Mouse (Mus musculus): Measurements from ENCODE around the gene Tbc1d16. TPM values are rescaled to one million over a fixed set of nuclear protein-coding genes. Genes with fewer than 3 reads are reported as not detected.

The Tbc1d16 gene
- polyA plus RNA-seq, 1 experiment = 3.9 TPM

DNA sequence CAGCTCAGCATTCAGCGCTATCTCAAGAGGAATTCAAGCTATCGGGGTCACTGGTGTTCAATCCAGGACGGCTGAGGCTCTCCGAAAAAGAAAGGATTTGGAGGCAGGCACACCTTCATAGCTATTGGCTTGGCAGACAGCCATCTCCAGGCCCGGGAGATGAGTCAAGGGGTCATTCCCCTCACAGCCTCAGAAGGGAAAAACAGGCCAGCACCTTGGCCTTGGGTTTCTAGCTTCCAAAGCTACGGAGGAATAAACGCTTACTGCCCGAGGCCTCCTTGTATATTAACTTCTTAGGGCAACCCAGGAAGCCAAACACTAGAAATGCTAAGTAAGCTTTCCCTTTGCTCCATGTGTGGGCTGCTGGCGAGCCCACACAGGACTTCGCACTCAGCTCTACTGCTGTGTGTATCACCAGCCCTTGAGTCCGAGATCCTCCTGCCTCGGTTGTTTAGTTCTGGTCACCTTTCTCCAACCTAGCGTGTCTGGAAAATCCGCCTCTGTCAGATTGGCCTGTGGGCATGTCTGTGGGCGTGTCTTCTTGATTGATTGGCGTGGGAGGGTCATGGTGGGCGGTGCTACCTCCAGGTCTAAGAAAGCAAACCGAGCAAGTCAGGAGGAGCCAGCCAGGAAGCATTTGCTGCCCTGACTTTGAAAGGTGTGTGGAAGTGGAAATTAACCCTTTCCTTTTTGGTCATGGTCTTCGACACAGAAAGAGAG lies 15.0 kb downstream of the Tbc1d16 start:
- 87% methylated on average over 19 of the region's 19 CpGs for WGBS
- no peak overlapping the region for H3K4me3 ChIP-seq (ENCODE audit: extremely low read depth, insufficient read depth, insufficient read length)
- H3K27ac ChIP-seq (ENCODE audit: insufficient read depth, low read length) = no peak overlapping the region
- no peaks in the 10 kb centered on the region for H3K36me3 ChIP-seq (ENCODE audit: control insufficient read depth, insufficient read depth, low read length)
- H3K27me3 ChIP-seq (ENCODE audit: control insufficient read depth, insufficient read depth, low read length) = no peaks in the 10 kb centered on the region
- no peaks in the 10 kb centered on the region for H3K4me1 ChIP-seq (ENCODE audit: control insufficient read depth, insufficient read depth, insufficient read length)
- no peak for DNase-seq (ENCODE audit: low read depth in 1 of 2, low spot score in 2 of 2)
- TF ChIP-seq CTCF (IDR thresholded peaks at IDR 0.05; ENCODE audit: extremely low read depth, insufficient read depth, insufficient read length, insufficient replicate concordance) = no peak
- TF ChIP-seq POLR2A (IDR thresholded peaks at IDR 0.05; ENCODE audit: low read depth, low read length) = no peak

DNA sequence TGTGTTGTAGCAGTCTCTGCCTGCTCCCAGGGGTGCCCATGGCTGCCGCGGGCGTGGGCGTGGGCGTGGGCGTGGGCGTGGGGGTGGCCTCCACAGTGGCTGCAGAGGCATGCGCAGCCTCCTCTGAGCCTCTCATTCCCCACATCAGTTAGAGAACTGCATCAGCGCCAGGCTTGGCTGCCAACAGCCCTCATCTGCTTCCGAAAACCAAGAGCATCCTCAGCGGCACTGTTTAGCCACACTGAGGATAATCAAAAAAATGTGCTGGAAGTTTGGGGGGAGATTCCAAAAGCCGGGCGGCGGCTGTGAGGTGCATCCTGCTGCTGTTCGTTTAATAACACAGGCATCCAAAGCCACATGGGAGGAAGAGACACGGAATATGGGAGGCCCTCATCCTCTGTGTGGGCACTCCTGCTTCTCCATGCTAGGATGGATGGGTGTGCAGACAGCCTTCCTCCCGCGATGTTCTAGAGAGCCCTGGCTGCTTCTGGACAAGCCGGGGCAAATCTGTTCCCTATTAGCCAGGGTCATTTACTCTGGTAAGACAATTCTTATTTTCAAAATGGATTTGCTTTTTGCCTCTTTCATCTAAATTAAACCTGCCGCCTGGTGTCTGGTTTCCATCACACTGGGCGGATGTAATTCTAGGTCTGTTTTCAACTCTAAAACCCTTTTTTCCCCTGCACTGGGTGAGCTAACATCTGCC lies 16.5 kb downstream of the Tbc1d16 start:
- Histone ChIP-seq H3K4me3 (ENCODE audit: extremely low read depth, insufficient read depth, insufficient read length) (no peak overlapping the region), H3K27me3 (ENCODE audit: control insufficient read depth, insufficient read depth, low read length) (no peaks in the 10 kb centered on the region), H3K27ac (ENCODE audit: insufficient read depth, low read length) (no peak overlapping the region), H3K36me3 (ENCODE audit: control insufficient read depth, insufficient read depth, low read length) (no peaks in the 10 kb centered on the region), H3K4me1 (ENCODE audit: control insufficient read depth, insufficient read depth, insufficient read length) (no peaks in the 10 kb centered on the region)
- WGBS = 90% methylated on average over 21 of the region's 21 CpGs
- TF ChIP-seq CTCF (IDR thresholded peaks at IDR 0.05; ENCODE audit: extremely low read depth, insufficient read depth, insufficient read length, insufficient replicate concordance) (no peak), POLR2A (IDR thresholded peaks at IDR 0.05; ENCODE audit: low read depth, low read length) (no peak)
- DNase-seq (ENCODE audit: low read depth in 1 of 2, low spot score in 2 of 2) = no peak

DNA sequence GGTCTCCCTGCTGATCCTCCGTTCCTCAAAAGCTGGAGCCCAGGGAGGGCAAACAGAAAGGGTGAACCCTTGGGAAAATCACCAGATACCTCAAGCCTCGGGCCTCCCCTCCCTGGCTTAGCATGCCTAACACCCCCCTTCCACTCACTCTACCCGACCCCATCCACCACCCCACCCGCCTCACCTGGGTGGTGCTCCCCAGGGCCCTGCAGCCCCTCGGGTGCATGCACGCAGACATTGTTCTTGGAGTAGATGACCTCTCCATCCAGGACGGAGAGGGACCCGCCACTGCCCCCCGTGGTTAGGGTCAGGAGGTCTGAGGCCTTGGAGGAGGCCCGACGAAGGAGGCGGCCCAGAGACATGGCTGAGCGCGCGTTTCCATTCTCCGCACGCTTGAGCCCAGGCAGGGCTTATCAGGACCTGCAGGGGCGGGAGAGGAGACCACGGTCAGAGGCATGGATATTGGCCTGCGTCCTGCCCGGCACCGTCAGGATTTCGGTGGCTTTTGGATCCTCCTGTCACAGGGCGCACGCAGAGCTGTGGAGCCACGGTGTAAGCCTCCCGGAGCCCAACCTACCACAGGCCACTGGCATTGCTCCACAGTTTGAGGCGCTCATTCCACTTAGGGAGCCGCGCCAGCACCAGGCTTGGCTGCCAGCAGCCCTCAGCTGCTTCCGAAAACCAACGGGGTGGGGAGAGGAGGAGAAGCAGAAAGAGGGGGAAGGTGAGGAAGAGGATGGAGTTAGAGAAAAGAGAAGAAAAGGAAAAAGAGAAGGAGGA lies 17.8 kb downstream of the Tbc1d16 start:
- DNase-seq (ENCODE audit: low read depth in 1 of 2, low spot score in 2 of 2) = no peak
- Histone ChIP-seq H3K4me3 (ENCODE audit: extremely low read depth, insufficient read depth, insufficient read length) (no peak overlapping the region), H3K27ac (ENCODE audit: insufficient read depth, low read length) (no peak overlapping the region), H3K4me1 (ENCODE audit: control insufficient read depth, insufficient read depth, insufficient read length) (no peaks in the 10 kb centered on the region), H3K36me3 (ENCODE audit: control insufficient read depth, insufficient read depth, low read length) (no peaks in the 10 kb centered on the region), H3K27me3 (ENCODE audit: control insufficient read depth, insufficient read depth, low read length) (no peaks in the 10 kb centered on the region)
- 86% methylated on average over 32 of the region's 32 CpGs for WGBS
- TF ChIP-seq CTCF (IDR thresholded peaks at IDR 0.05; ENCODE audit: extremely low read depth, insufficient read depth, insufficient read length, insufficient replicate concordance) (no peak), POLR2A (IDR thresholded peaks at IDR 0.05; ENCODE audit: low read depth, low read length) (no peak)

DNA sequence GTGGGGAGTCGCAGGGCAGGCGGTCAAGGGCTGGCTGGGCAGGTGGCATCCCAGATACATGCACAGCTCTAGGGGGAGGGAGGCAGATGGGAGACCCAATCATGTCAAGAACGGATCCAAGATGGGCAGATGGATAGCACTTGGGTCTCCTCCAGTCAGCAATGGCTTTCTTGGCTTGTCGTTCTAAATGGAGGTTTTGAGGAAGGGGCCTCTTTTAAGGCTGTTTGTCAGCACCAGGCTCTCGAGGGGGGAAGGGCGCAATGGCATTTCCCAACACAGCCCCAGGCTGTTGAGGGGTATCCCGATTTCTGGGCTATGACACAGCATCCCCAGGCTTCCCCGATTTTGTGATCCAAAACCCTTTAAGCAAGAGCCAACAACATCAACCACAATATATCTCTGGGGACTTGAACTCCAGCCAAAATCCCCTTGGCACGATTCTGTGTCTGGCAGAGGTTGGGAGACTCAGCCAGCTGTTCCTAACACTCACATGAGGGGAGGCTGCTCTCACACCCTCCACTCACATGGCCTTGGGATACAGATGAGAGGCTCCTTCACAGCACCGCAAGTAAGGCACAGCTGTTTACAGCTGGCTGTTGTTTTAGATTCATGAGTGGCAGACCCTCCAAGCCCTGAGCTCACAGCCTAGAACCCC lies 18.8 kb downstream of the Tbc1d16 start:
- Histone ChIP-seq H3K27me3 (ENCODE audit: control insufficient read depth, insufficient read depth, low read length) (no peaks in the 10 kb centered on the region), H3K36me3 (ENCODE audit: control insufficient read depth, insufficient read depth, low read length) (no peaks in the 10 kb centered on the region), H3K4me1 (ENCODE audit: control insufficient read depth, insufficient read depth, insufficient read length) (no peaks in the 10 kb centered on the region), H3K27ac (ENCODE audit: insufficient read depth, low read length) (no peak overlapping the region), H3K4me3 (ENCODE audit: extremely low read depth, insufficient read depth, insufficient read length) (no peak overlapping the region)
- 82% methylated on average over 10 of the region's 10 CpGs for WGBS
- TF ChIP-seq POLR2A (IDR thresholded peaks at IDR 0.05; ENCODE audit: low read depth, low read length) (no peak), CTCF (IDR thresholded peaks at IDR 0.05; ENCODE audit: extremely low read depth, insufficient read depth, insufficient read length, insufficient replicate concordance) (no peak)
- no peak for DNase-seq (ENCODE audit: low read depth in 1 of 2, low spot score in 2 of 2)

DNA sequence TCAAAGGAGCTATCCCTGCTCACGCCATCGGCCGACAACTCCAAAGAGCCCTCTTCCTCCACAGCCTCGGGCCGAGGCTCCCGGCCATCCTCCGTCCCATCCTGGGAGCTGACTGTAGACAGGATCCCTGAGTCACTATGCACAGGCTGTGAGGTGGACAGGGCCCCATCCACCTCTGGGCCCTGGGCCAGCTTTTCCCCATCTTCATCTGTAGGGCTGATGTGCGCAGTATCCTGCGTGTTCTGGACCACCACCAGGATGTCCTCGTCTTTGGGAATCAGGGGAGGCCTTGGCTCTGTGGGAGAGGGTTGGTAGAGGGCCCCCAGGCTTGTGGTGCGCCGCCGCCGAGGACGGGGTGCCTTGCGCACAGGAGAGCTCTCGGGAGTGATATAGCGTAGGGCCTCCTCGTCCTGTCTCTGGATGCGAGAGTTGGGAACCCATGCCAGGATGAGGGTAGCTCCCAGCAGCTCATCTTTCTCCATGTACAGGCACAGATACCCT lies 19.4 kb downstream of the Tbc1d16 start:
- no peaks in the 10 kb centered on the region for H3K36me3 ChIP-seq (ENCODE audit: control insufficient read depth, insufficient read depth, low read length)
- H3K27ac ChIP-seq (ENCODE audit: insufficient read depth, low read length) = no peak overlapping the region
- H3K27me3 ChIP-seq (ENCODE audit: control insufficient read depth, insufficient read depth, low read length) = no peaks in the 10 kb centered on the region
- no peak for TF ChIP-seq CTCF (IDR thresholded peaks at IDR 0.05; ENCODE audit: extremely low read depth, insufficient read depth, insufficient read length, insufficient replicate concordance)
- TF ChIP-seq POLR2A (IDR thresholded peaks at IDR 0.05; ENCODE audit: low read depth, low read length) = no peak
- no peak overlapping the region for H3K4me3 ChIP-seq (ENCODE audit: extremely low read depth, insufficient read depth, insufficient read length)
- no peak for DNase-seq (ENCODE audit: low read depth in 1 of 2, low spot score in 2 of 2)
- H3K4me1 ChIP-seq (ENCODE audit: control insufficient read depth, insufficient read depth, insufficient read length) = no peaks in the 10 kb centered on the region
- 96% methylated on average over 20 of the region's 20 CpGs for WGBS

GRCm38 (mm10) chr11:119207986-119208385 lies 20.3 kb downstream of the Tbc1d16 start:
- WGBS = 91% methylated on average over 6 of the region's 6 CpGs
- no peaks in the 10 kb centered on the region for H3K27me3 ChIP-seq (ENCODE audit: control insufficient read depth, insufficient read depth, low read length)
- H3K36me3 ChIP-seq (ENCODE audit: control insufficient read depth, insufficient read depth, low read length) = no peaks in the 10 kb centered on the region
- no peak for TF ChIP-seq CTCF (IDR thresholded peaks at IDR 0.05; ENCODE audit: extremely low read depth, insufficient read depth, insufficient read length, insufficient replicate concordance)
- TF ChIP-seq POLR2A (IDR thresholded peaks at IDR 0.05; ENCODE audit: low read depth, low read length) = no peak
- no peaks in the 10 kb centered on the region for H3K4me1 ChIP-seq (ENCODE audit: control insufficient read depth, insufficient read depth, insufficient read length)
- no peak overlapping the region for H3K27ac ChIP-seq (ENCODE audit: insufficient read depth, low read length)
- DNase-seq (ENCODE audit: low read depth in 1 of 2, low spot score in 2 of 2) = no peak
- H3K4me3 ChIP-seq (ENCODE audit: extremely low read depth, insufficient read depth, insufficient read length) = no peak overlapping the region

All from spleen, adult 2 months (tissue).